Mouse (Mus musculus) spleen, adult 2 months (tissue): ENCODE measurements around the gene Slc15a4.

Source experiments
- CTCF ChIP-seq: fragments of 200-500 bp; IDR thresholded peaks from 2 replicates; pipeline ENCODE4 v1.5.1; 2011; ENCODE audit warnings: mild to moderate bottlenecking, inconsistent platforms; ENCODE audit not compliant: insufficient read depth, insufficient read length, insufficient replicate concordance; ENCODE audit errors: extremely low read depth
- POLR2A ChIP-seq: fragments of 200-500 bp; IDR thresholded peaks from 2 replicates; pipeline ENCODE4 v1.6.1; 2011; ENCODE audit warnings: low read depth, low read length, inconsistent platforms

GRCm38 (mm10) chr5:127611881-127612280, 20.8 kb downstream of the Slc15a4 start:
- TF ChIP-seq CTCF: no peak
- no peak for TF ChIP-seq POLR2A
